In the genomic region with DNA sequence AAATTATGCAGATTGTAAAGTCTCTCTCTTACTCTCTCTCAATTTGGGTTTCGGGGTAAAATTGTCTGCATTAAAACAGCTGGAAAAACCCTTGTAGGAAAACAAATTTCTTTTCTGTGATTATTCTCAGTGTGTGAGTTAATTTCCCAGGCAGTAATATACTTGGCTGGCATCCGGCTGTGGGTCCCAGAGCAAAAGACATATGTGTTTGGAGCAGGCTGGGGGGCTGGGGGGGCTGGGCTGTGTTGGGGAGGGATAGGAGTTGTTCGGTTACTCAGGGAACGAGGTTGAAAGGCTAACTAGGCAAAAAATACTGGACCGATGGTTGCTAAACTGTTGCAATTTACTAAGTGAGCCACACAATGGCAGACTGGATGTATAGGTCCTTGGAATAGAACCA, we compare ENCODE assay signal across 22 mouse cellular contexts.
"Had no signal": no experiment of that assay in that cellular context is flagged by ENCODE, and none has a peak within 500 bp of the region (broad histone marks: within the 10 kb centered on the region; RNA-seq: fewer than 3 reads in every experiment).

No protein-coding gene starts in this region.

- H3K9ac ChIP-seq: heart, embryonic 12.5 days; intestine, embryonic 15.5 days; limb, embryonic 13.5 days; limb, embryonic 15.5 days; liver, embryonic 12.5 days had no signal

- H3K36me3 ChIP-seq: heart, embryonic 10.5 days; heart, embryonic 12.5 days; intestine, embryonic 15.5 days; limb, embryonic 13.5 days; limb, embryonic 15.5 days; liver, embryonic 12.5 days had no signal

- ATAC-seq: forebrain, embryonic 16.5 days; inflammation-experienced regulatory T-cells, adult 6 months; intestine, embryonic 15.5 days; intestine, postnatal 0 days; liver, embryonic 12.5 days had no signal

- H3K9me3 ChIP-seq: heart, embryonic 10.5 days; heart, embryonic 12.5 days; intestine, embryonic 15.5 days; limb, embryonic 13.5 days; limb, embryonic 15.5 days; liver, embryonic 12.5 days had no signal

- H3K4me2 ChIP-seq: heart, embryonic 12.5 days; intestine, embryonic 15.5 days; limb, embryonic 13.5 days; limb, embryonic 15.5 days; liver, embryonic 12.5 days had no signal

- H3K4me1 ChIP-seq: heart, embryonic 10.5 days; heart, embryonic 12.5 days; intestine, embryonic 15.5 days; limb, embryonic 13.5 days; limb, embryonic 15.5 days; liver, embryonic 12.5 days had no signal

- H3K27me3 ChIP-seq: heart, embryonic 12.5 days; intestine, embryonic 15.5 days; limb, embryonic 13.5 days; limb, embryonic 15.5 days; liver, embryonic 12.5 days had no signal

- DNase-seq: gastrocnemius, adult 2 months; gastrocnemius, postnatal 10 days; gastrocnemius, postnatal 25 days; heart, adult 18-20 months; heart, postnatal 10 days; heart, postnatal 4 days; kidney, adult 18-20 months; kidney, adult 8-10 months; kidney, postnatal 10 days; kidney, postnatal 36 days; layer of hippocampus, adult 9-11 months; layer of hippocampus, postnatal 36 days; left cerebral cortex, postnatal 4 days had no signal

- H3K4me3 ChIP-seq: gastrocnemius, adult 2 months; heart, embryonic 10.5 days; heart, embryonic 12.5 days; intestine, embryonic 15.5 days; limb, embryonic 13.5 days; limb, embryonic 15.5 days; liver, embryonic 12.5 days had no signal

- H3K27ac ChIP-seq: gastrocnemius, adult 2 months; heart, embryonic 10.5 days; intestine, embryonic 15.5 days; limb, embryonic 13.5 days; limb, embryonic 15.5 days; liver, embryonic 12.5 days had no signal
